Mouse (Mus musculus) layer of hippocampus, postnatal 25 days (tissue): ENCODE results near the gene Vopp1. TPM values are rescaled to one million over a fixed set of nuclear protein-coding genes. Genes with fewer than 3 reads are reported as not detected.
"Not testable (repeated sequence)": the region's sequence is repeated elsewhere in the genome, so short reads cannot be mapped to it uniquely, and the experiment has no call there.

Experiments
- DNase-seq, 2 experiments: peaks; one replicate each; pipeline ENCODE4 v3.0.0; 2022; ENCODE audit warnings: mixed read lengths in 2 of 2, low spot score in 1 of 2; ENCODE audit errors: extremely low spot score in 1 of 2
- total RNA-seq, 2 experiments: library from RNA; stranded (reverse); gene quantifications; 2 replicates each; pipeline ENCODE4 v1.2.3; 2021

Gene Vopp1
- 10 to 100 TPM; 68.7 to 70.4 TPM for total RNA-seq

GRCm38 (mm10) chr6:57824422-57825258 is at the start of gene Vopp1:
Gene Vopp1, minus strand, starts transcription at chr6:57825159.
- peak; percentile 55 to 83 for DNase-seq

- peak in 1 of 2 experiments; percentile 17 for DNase-seq
Observed at GRCm38 (mm10) chr6:57859043-57860042, 34.4 kb upstream of the Vopp1 start.

- not testable (repeated sequence) for DNase-seq
Observed at GRCm38 (mm10) chr6:57851177-57851576, 26.2 kb upstream of the Vopp1 start.

- no peak for DNase-seq
Observed at GRCm38 (mm10) chr6:57850286-57850685, 25.3 kb upstream of the Vopp1 start, which contains the start of gene Vmn1r21. Gene Vmn1r21, minus strand, starts transcription at chr6:57850343.

- peak in 1 of 2 experiments; percentile 15 for DNase-seq
Observed at GRCm38 (mm10) chr6:57839693-57840408, 14.9 kb upstream of the Vopp1 start.

- DNase-seq = no peak
Observed at GRCm38 (mm10) chr6:57825259-57825715, 328 bp upstream of the Vopp1 start.

GRCm38 (mm10) chr6:57823461-57823860 is 1.5 kb downstream of the Vopp1 start:
- no peak for DNase-seq

GRCm38 (mm10) chr6:57822648-57823410 is 2.1 kb downstream of the Vopp1 start:
- DNase-seq = no peak

- no peak for DNase-seq
Observed at GRCm38 (mm10) chr6:57814436-57814940, 10.5 kb downstream of the Vopp1 start.

- DNase-seq = no peak
Observed at GRCm38 (mm10) chr6:57811748-57812730, 12.9 kb downstream of the Vopp1 start.

GRCm38 (mm10) chr6:57805218-57806069 is 19.5 kb downstream of the Vopp1 start:
- no peak for DNase-seq

- no peak for DNase-seq
Observed at GRCm38 (mm10) chr6:57803130-57803529, 21.8 kb downstream of the Vopp1 start.

GRCm38 (mm10) chr6:57798986-57799385 is 26.0 kb downstream of the Vopp1 start:
- DNase-seq = no peak

GRCm38 (mm10) chr6:57796853-57797423 is 28.0 kb downstream of the Vopp1 start:
- no peak for DNase-seq

- DNase-seq = no peak
Observed at GRCm38 (mm10) chr6:57795835-57796234, 29.1 kb downstream of the Vopp1 start.

GRCm38 (mm10) chr6:57792821-57793220 is 32.1 kb downstream of the Vopp1 start:
- not testable (repeated sequence) for DNase-seq

- DNase-seq = no peak
Observed at GRCm38 (mm10) chr6:57790542-57790941, 34.4 kb downstream of the Vopp1 start.
